Mouse (Mus musculus) liver, postnatal 0 days (tissue): ENCODE results near the gene Tmem50b.

Source experiments
- CTCF ChIP-seq: sonication (generic); IDR thresholded peaks from 2 replicates; pipeline ENCODE4 v1.5.1; 2016; ENCODE audit warnings: antibody characterized with exemption, low read depth
- EP300 ChIP-seq: IDR thresholded peaks from 2 replicates; pipeline ENCODE4 v1.6.1; 2016; ENCODE audit warnings: antibody characterized with exemption, low read depth, mild to moderate bottlenecking

- TF ChIP-seq CTCF (peak; percentile 81), EP300 (no peak)
These were observed 36.5 kb downstream of the Tmem50b start for GRCm38 (mm10) chr16:91561099-91561498.
